Mouse (Mus musculus) midbrain, embryonic 10.5 days (tissue): Measurements from ENCODE around the gene Zfp949. TPM values are rescaled to one million over a fixed set of nuclear protein-coding genes. Genes with fewer than 3 reads are reported as not detected.

Experiments used
- DNase-seq: peaks from one replicate; pipeline ENCODE4 v3.0.0-alpha.2; 2017; ENCODE audit warnings: low spot score
- H3K27ac ChIP-seq: fragments of 300-500 bp; sonication (generic); replicated peaks from 2 replicates; pipeline ENCODE4 v1.5.1; 2016; ENCODE audit warnings: mild to moderate bottlenecking
- H3K27me3 ChIP-seq: fragments of 300-500 bp; sonication (generic); 2 replicates; pipeline ENCODE4 v1.6.1; 2016; ENCODE audit warnings: low read depth, mild to moderate bottlenecking; ENCODE audit not compliant: poor library complexity, severe bottlenecking
- H3K36me3 ChIP-seq: fragments of 300-500 bp; sonication (generic); 2 replicates; pipeline ENCODE4 v1.6.1; 2016; ENCODE audit warnings: mild to moderate bottlenecking, moderate library complexity
- H3K4me1 ChIP-seq: fragments of 300-500 bp; sonication (generic); 2 replicates; pipeline ENCODE4 v1.6.1; 2016
- H3K4me3 ChIP-seq: fragments of 300-500 bp; sonication (generic); 2 replicates; pipeline ENCODE4 v1.5.1; 2016; ENCODE audit warnings: mild to moderate bottlenecking, moderate library complexity
- H3K9me3 ChIP-seq: fragments of 300-500 bp; sonication (generic); replicated peaks from 2 replicates; pipeline ENCODE4 v1.6.1; 2016; ENCODE audit warnings: mild to moderate bottlenecking
- WGBS: fragments of 180-500 bp; shearing (Covaris S2); methylation state at CpG from one replicate; pipeline ENCODE4 v1.1.7; 2016; 5-methylcytosine and 5-hydroxymethylcytosine counted together
- polyA plus RNA-seq: library from polyadenylated mRNA; unstranded; fragments of >200 nt; fragmentation: Nextera tagmentation; extraction: Ambion mirVana; gene quantifications from 2 replicates; pipeline ENCODE4 v1.2.1, GENCODE M21; 2016

Zfp949 gene
- 5.9 and 9.1 TPM in 2 replicates for polyA plus RNA-seq

- H3K27me3 ChIP-seq, result no peaks in the 10 kb centered on the region
- H3K4me3 ChIP-seq, result peak within 1 kb of the TSS; percentile 71
- under 1% methylated on average over 30 of the region's 30 CpGs for WGBS
- peak; percentile 66 for DNase-seq
- no peaks in the 10 kb centered on the region for H3K9me3 ChIP-seq
- H3K4me1 ChIP-seq, result peaks cover 15% of the 10 kb centered on the region
- peak within 1 kb of the TSS; percentile 80 for H3K27ac ChIP-seq
- peaks cover 6% of the 10 kb centered on the region for H3K36me3 ChIP-seq
These were observed at the start of gene Zfp949 for GRCm38 (mm10) chr9:88547851-88548613. Gene Zfp949, plus strand, starts transcription at chr9:88548020.

DNA sequence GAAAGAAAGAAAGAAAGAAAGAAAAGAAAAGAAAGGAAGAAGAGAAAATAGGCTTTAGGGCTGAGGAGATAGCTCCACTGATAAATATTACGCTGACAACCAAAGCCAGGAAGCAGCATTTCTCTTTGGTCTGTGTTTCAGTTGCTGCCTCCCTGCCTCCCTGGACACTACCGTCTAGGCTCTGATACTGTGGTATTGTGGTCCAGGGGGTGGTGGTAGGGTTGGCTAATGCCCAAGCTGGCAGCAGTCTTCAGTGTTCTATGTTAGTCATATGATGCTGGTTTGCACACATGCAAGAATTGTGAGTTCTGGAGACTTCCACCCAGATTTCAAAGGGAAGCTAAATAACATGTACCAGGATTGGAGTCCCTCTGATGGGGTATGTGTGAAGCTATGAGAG, 47.7 kb upstream of the Zfp949 start:
- Histone ChIP-seq H3K27me3 (no peaks in the 10 kb centered on the region), H3K9me3 (no peaks in the 10 kb centered on the region), H3K4me3 (no peak overlapping the region), H3K27ac (no peak overlapping the region), H3K36me3 (no peaks in the 10 kb centered on the region), H3K4me1 (no peaks in the 10 kb centered on the region)
- WGBS, result 86% methylated on average over 2 of the region's 2 CpGs
- DNase-seq, result no peak

DNA sequence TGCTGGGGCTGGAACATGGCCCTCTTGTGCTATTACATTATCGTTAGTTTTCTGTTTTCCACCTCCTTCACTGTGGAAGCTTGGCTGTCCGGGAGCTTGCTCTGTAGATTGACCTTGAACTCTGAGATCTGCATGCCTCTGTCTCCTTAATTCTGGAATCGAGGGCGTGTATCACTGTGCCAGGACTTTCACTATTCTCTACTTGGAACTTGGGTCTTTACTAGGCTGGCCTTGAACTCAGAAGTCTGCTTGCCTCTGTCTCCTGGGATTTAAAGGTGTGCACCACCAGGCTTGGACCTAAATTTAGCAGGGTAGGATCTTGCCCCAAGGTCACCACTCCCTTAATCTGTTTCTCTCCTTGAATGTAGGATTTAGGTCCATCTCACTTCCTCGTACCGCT, 46.0 kb upstream of the Zfp949 start:
- Histone ChIP-seq H3K9me3 (no peaks in the 10 kb centered on the region), H3K4me1 (no peaks in the 10 kb centered on the region), H3K4me3 (no peak overlapping the region), H3K36me3 (no peaks in the 10 kb centered on the region), H3K27me3 (no peaks in the 10 kb centered on the region), H3K27ac (no peak overlapping the region)
- no peak for DNase-seq
- 83% methylated on average over 6 of the region's 6 CpGs for WGBS

DNA sequence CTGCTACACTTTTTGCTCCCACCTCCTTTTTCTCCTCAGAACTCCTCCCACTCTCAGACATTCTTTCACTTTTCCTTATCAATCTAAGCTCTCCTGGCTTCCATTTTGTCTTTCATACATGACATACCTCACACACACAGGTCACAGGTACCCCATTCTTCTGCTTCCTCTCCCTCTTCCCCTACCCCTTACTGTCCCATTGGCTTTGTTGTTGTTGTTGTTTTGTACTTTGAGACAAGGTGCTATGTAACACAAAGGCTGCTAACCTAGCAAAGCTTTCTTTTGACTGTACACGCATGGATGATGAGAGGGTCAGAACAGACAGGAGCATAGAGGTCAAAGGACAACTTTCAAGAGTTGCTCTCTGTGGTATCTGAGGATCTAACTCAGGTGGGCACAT, 32.3 kb upstream of the Zfp949 start:
- no peak overlapping the region for H3K27ac ChIP-seq
- no peaks in the 10 kb centered on the region for H3K9me3 ChIP-seq
- H3K4me1 ChIP-seq, result peaks cover 6% of the 10 kb centered on the region
- no peak overlapping the region for H3K4me3 ChIP-seq
- WGBS, result 90% methylated on average over 1 of the region's 1 CpGs
- DNase-seq, result no peak
- no peaks in the 10 kb centered on the region for H3K27me3 ChIP-seq
- H3K36me3 ChIP-seq, result peaks cover 9% of the 10 kb centered on the region

- Histone ChIP-seq H3K27me3 (no peaks in the 10 kb centered on the region), H3K9me3 (no peaks in the 10 kb centered on the region), H3K4me3 (no peak overlapping the region), H3K36me3 (peaks cover 18% of the 10 kb centered on the region), H3K27ac (no peak overlapping the region), H3K4me1 (peaks cover 13% of the 10 kb centered on the region)
- DNase-seq, result no peak
- WGBS, result 88% methylated on average over 3 of the region's 3 CpGs
These were observed 31.3 kb upstream of the Zfp949 start for GRCm38 (mm10) chr9:88516361-88516995.

GRCm38 (mm10) chr9:88519390-88520121, 28.3 kb upstream of the Zfp949 start:
- peaks cover 19% of the 10 kb centered on the region for H3K4me1 ChIP-seq
- no peak for DNase-seq
- H3K27me3 ChIP-seq, result no peaks in the 10 kb centered on the region
- peaks cover 24% of the 10 kb centered on the region for H3K36me3 ChIP-seq
- H3K9me3 ChIP-seq, result no peaks in the 10 kb centered on the region
- no peak overlapping the region for H3K4me3 ChIP-seq
- H3K27ac ChIP-seq, result no peak overlapping the region

GRCm38 (mm10) chr9:88520122-88520848, 27.5 kb upstream of the Zfp949 start:
- Histone ChIP-seq H3K27ac (no peak overlapping the region), H3K27me3 (no peaks in the 10 kb centered on the region), H3K36me3 (peaks cover 24% of the 10 kb centered on the region), H3K4me1 (peaks cover 22% of the 10 kb centered on the region), H3K4me3 (peak overlapping the region; percentile 77), H3K9me3 (no peaks in the 10 kb centered on the region)
- DNase-seq, result no peak
- WGBS, result 20% methylated on average over 2 of the region's 2 CpGs

DNA sequence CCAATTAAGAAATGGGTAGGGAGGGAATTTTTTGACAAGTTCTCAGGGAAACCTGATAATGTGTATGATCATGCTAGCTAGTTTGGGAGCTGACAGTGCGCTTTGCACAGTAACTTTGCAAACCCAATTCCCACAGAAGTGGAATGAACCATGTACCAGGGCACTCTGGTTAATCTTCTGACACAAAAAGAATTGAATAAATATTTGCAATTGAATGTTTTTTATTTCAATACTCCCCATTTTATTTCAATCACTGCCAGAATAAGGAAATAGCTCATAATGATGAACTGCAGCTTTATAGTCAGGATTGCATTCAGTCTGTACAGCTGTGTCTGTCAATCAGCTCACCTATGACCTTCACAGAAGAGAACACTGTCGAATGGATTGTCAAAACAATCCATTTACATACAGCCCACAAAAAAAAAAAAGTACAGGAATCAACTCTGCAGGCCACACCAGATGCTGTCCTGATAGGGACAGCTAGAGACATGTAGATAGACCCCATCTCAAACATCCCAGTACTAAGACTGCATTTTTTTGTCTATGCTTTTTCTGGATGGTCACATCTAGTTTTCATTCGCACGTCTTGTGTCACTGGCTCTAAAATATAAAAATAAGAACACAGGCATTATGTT, 26.9 kb upstream of the Zfp949 start:
- Histone ChIP-seq H3K27me3 (no peaks in the 10 kb centered on the region), H3K4me1 (peaks cover 28% of the 10 kb centered on the region), H3K36me3 (peaks cover 24% of the 10 kb centered on the region), H3K9me3 (no peaks in the 10 kb centered on the region), H3K4me3 (peak overlapping the region; percentile 77), H3K27ac (no peak overlapping the region)
- WGBS, result 28% methylated on average over 4 of the region's 4 CpGs
- DNase-seq, result no peak

DNA sequence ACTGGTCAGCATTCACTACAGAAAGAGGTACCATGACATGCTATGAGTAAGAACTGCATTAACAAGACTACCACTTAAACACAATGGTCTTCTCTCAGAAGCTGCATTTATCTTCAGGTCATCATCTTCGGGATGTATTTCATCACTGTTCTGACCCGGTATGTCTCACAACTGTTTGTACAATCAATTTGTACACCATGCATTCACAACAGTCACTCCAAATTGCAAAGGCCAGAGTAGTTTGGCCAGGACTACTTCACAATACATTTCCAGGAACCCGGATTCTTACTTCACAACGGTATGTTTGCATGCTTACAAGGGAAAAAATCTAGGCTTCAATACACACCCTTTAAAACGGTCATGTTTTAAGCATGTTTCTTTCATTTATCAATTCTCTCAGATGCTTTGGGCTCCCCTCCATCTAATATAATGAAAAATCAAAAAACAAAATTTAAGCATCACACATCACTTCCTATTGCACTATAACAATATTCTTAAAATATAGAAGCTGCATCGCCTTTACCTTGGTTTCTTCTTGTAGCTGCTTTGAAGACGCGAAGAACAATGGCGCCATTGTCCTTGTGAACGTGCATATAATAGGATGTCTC, 25.8 kb upstream of the Zfp949 start:
- Histone ChIP-seq H3K36me3 (peaks cover 24% of the 10 kb centered on the region), H3K27me3 (no peaks in the 10 kb centered on the region), H3K4me3 (peak overlapping the region; percentile 77), H3K27ac (peak overlapping the region; percentile 96), H3K9me3 (no peaks in the 10 kb centered on the region), H3K4me1 (peaks cover 29% of the 10 kb centered on the region)
- DNase-seq, result no peak
- WGBS, result 0% methylated on average over 10 of the region's 10 CpGs

GRCm38 (mm10) chr9:88522569-88523334, 25.1 kb upstream of the Zfp949 start:
- DNase-seq, result peak; percentile 96
- Histone ChIP-seq H3K4me1 (peaks cover 29% of the 10 kb centered on the region), H3K36me3 (peaks cover 24% of the 10 kb centered on the region), H3K4me3 (peak overlapping the region; percentile 77), H3K27ac (peak overlapping the region; percentile 96), H3K27me3 (no peaks in the 10 kb centered on the region), H3K9me3 (no peaks in the 10 kb centered on the region)
- WGBS, result under 1% methylated on average over 69 of the region's 69 CpGs

DNA sequence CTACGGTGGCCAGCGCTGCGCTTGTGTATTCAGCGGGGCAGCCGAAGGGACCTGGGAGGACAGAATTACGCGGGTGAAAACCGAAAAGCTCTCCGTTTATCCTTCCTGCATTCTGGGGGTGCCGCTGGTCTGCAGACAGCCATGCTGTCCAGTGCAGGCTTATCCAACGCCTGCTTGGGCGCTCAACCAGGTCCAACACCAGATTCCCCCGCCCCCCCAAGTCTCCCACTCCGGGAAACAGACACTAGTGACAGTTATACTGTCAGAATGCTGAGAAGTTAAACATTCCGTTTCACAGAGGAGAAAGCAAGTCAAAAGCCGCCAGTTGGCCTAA, 24.5 kb upstream of the Zfp949 start:
- no peaks in the 10 kb centered on the region for H3K27me3 ChIP-seq
- DNase-seq, result no peak
- peak overlapping the region; percentile 77 for H3K4me3 ChIP-seq
- WGBS, result 1% methylated on average over 16 of the region's 16 CpGs
- H3K36me3 ChIP-seq, result peaks cover 24% of the 10 kb centered on the region
- H3K27ac ChIP-seq, result peak overlapping the region; percentile 96
- H3K4me1 ChIP-seq, result peaks cover 29% of the 10 kb centered on the region
- no peaks in the 10 kb centered on the region for H3K9me3 ChIP-seq
